Mouse (Mus musculus) right cerebral cortex, postnatal 10 days (tissue): ENCODE results near the gene Atg9a.
A peak's percentile ranks its signal among the peaks of the same experiment; 100 is the strongest.
"Not testable (repeated sequence)": the region's sequence is repeated elsewhere in the genome, so short reads cannot be mapped to it uniquely, and the experiment has no call there.

Experiments used
- DNase-seq, 2 experiments: peaks; one replicate each; pipeline ENCODE4 v3.0.0; 2021; ENCODE audit warnings: low spot score in 2 of 2

Atg9a gene

GRCm38 (mm10) chr1:75191622-75192402 is at the start of gene Atg9a, which contains the start of gene Ankzf1:
Atg9a (minus strand) TSS chr1:75192196.
Ankzf1 (plus strand) TSS chr1:75192151.
- DNase-seq, result peak; percentile 97 to 99

- no peak for DNase-seq
Measured at GRCm38 (mm10) chr1:75239591-75239990, 47.6 kb upstream of the Atg9a start.

GRCm38 (mm10) chr1:75236117-75237050 is 44.4 kb upstream of the Atg9a start, which contains the start of gene Dnajb2:
Dnajb2 (plus strand) TSS chr1:75236406.
- peak; percentile 88 to 90 for DNase-seq

GRCm38 (mm10) chr1:75234606-75235005 is 42.6 kb upstream of the Atg9a start:
- peak; percentile 82 to 89 for DNase-seq

GRCm38 (mm10) chr1:75232489-75232888 is 40.5 kb upstream of the Atg9a start:
- not testable (repeated sequence) for DNase-seq

- no peak for DNase-seq
Measured at GRCm38 (mm10) chr1:75231664-75232152, 39.7 kb upstream of the Atg9a start, which contains the start of gene A630095N17Rik. A630095N17Rik (minus strand) TSS chr1:75232102.

GRCm38 (mm10) chr1:75231224-75231623 is 39.2 kb upstream of the Atg9a start:
- no peak for DNase-seq

GRCm38 (mm10) chr1:75230335-75230994 is 38.5 kb upstream of the Atg9a start:
- no peak for DNase-seq

- no peak for DNase-seq
Measured at GRCm38 (mm10) chr1:75229158-75229557, 37.2 kb upstream of the Atg9a start.

GRCm38 (mm10) chr1:75227653-75228052 is 35.7 kb upstream of the Atg9a start:
- peak in 1 of 2 experiments; percentile 13 for DNase-seq

- no peak for DNase-seq
Measured at GRCm38 (mm10) chr1:75226138-75226537, 34.1 kb upstream of the Atg9a start.

- DNase-seq, result no peak
Measured at GRCm38 (mm10) chr1:75225473-75225872, 33.5 kb upstream of the Atg9a start.

- no peak for DNase-seq
Measured at GRCm38 (mm10) chr1:75223532-75223931, 31.5 kb upstream of the Atg9a start.

- DNase-seq, result no peak
Measured at GRCm38 (mm10) chr1:75222926-75223325, 30.9 kb upstream of the Atg9a start.

- no peak for DNase-seq
Measured at GRCm38 (mm10) chr1:75221538-75221937, 29.5 kb upstream of the Atg9a start.

GRCm38 (mm10) chr1:75219531-75219930 is 27.5 kb upstream of the Atg9a start, which contains the start of gene Tuba4a:
Tuba4a (minus strand) TSS chr1:75219865.
- peak in 1 of 2 experiments; percentile 59 for DNase-seq

GRCm38 (mm10) chr1:75219078-75219477 is 27.1 kb upstream of the Atg9a start:
- DNase-seq, result peak; percentile 94

- peak; percentile 76 to 82 for DNase-seq
Measured at GRCm38 (mm10) chr1:75218227-75219001, 26.4 kb upstream of the Atg9a start.

- no peak for DNase-seq
Measured at GRCm38 (mm10) chr1:75217893-75218226, 25.9 kb upstream of the Atg9a start.

- no peak for DNase-seq
Measured at GRCm38 (mm10) chr1:75216797-75217585, 25.0 kb upstream of the Atg9a start.
